Mouse (Mus musculus) ES-Bruce4 (cell line): ENCODE measurements around the gene Abcc3. TPM values are rescaled to one million over a fixed set of nuclear protein-coding genes. Genes with fewer than 3 reads are reported as not detected.

Experiments used
- H3K27ac ChIP-seq: 2 replicates; pipeline ENCODE4 v1.5.1; 2012; ENCODE audit warnings: low read length, inconsistent platforms; ENCODE audit not compliant: insufficient read depth
- H3K27me3 ChIP-seq: 2 replicates; pipeline ENCODE4 v1.6.1; 2012; ENCODE audit warnings: mild to moderate bottlenecking, low read length, inconsistent platforms; ENCODE audit not compliant: control insufficient read depth, poor library complexity, insufficient read depth, severe bottlenecking
- H3K36me3 ChIP-seq: 2 replicates; pipeline ENCODE4 v1.6.1; 2012; ENCODE audit warnings: inconsistent platforms, mild to moderate bottlenecking, low read length, moderate library complexity; ENCODE audit not compliant: control insufficient read depth, poor library complexity, insufficient read depth, severe bottlenecking
- H3K4me1 ChIP-seq: one replicate; pipeline ENCODE4 v1.8.1; 2011; ENCODE audit warnings: low read length; ENCODE audit not compliant: control insufficient read depth, insufficient read depth
- H3K4me3 ChIP-seq: 2 replicates; pipeline ENCODE4 v1.5.1; 2011; ENCODE audit warnings: low read depth, mild to moderate bottlenecking, low read length
- H3K9ac ChIP-seq: 2 replicates; pipeline ENCODE4 v1.6.1; 2012; ENCODE audit warnings: low read depth, mild to moderate bottlenecking, inconsistent platforms; ENCODE audit not compliant: poor library complexity, severe bottlenecking
- H3K9me3 ChIP-seq: replicated peaks from 2 replicates; pipeline ENCODE4 v1.6.1; 2012; ENCODE audit warnings: mild to moderate bottlenecking, low read length, inconsistent platforms; ENCODE audit not compliant: control insufficient read depth, poor library complexity, insufficient read depth, severe bottlenecking
- CTCF ChIP-seq: IDR thresholded peaks from one replicate; pipeline ENCODE4 v1.8.1; 2011; ENCODE audit warnings: low read depth, low read length
- EP300 ChIP-seq: IDR thresholded peaks from 2 replicates; pipeline ENCODE4 v1.6.1; 2011; ENCODE audit warnings: low read depth, low read length; ENCODE audit not compliant: insufficient read depth
- POLR2A ChIP-seq: IDR thresholded peaks from one replicate; pipeline ENCODE4 v1.8.1; 2011; ENCODE audit warnings: low read length; ENCODE audit not compliant: insufficient read depth
- polyA plus RNA-seq: library from polyadenylated mRNA; stranded (reverse); fragments of >200 nt; gene quantifications from 2 replicates; pipeline ENCODE4 v1.2.4, GENCODE M21; 2011; ENCODE audit warnings: low read depth; ENCODE audit not compliant: missing spikeins, insufficient read depth, insufficient read length

Abcc3 gene
- polyA plus RNA-seq, 1 experiment: 0.24 TPM

- no peak for TF ChIP-seq EP300
- TF ChIP-seq CTCF: peak; percentile 42
- Histone ChIP-seq H3K36me3 (no peaks in the 10 kb centered on the region; the same call in 1 of the 2 replicates), H3K9ac (no peak overlapping the region), H3K4me3 (no peak overlapping the region), H3K9me3 (no peaks in the 10 kb centered on the region), H3K4me1 (no peaks in the 10 kb centered on the region), H3K27me3 (no peaks in the 10 kb centered on the region), H3K27ac (no peak overlapping the region)
Observed at GRCm38 (mm10) chr11:94329270-94329891, 63.4 kb downstream of the Abcc3 start.

- Histone ChIP-seq H3K4me1 (no peaks in the 10 kb centered on the region), H3K9me3 (no peaks in the 10 kb centered on the region), H3K27ac (peak overlapping the region; percentile 41), H3K9ac (peak overlapping the region; percentile 96), H3K4me3 (peak overlapping the region; percentile 80), H3K27me3 (no peaks in the 10 kb centered on the region), H3K36me3 (no peaks in the 10 kb centered on the region)
- TF ChIP-seq POLR2A (no peak), EP300 (no peak), CTCF (no peak)
Observed at GRCm38 (mm10) chr11:94328644-94329025, 64.2 kb downstream of the Abcc3 start.

- no peaks in the 10 kb centered on the region for H3K27me3 ChIP-seq
- peak within 1 kb of the TSS; percentile 86 for H3K27ac ChIP-seq
- TF ChIP-seq POLR2A (no peak), EP300 (no peak), CTCF (no peak)
- H3K36me3 ChIP-seq: no peaks in the 10 kb centered on the region
- H3K4me3 ChIP-seq: peak within 1 kb of the TSS; percentile 80
- peak within 1 kb of the TSS; percentile 96 for H3K9ac ChIP-seq
- H3K9me3 ChIP-seq: no peaks in the 10 kb centered on the region
- H3K4me1 ChIP-seq: no peaks in the 10 kb centered on the region
Observed at GRCm38 (mm10) chr11:94327693-94328643, 64.8 kb downstream of the Abcc3 start, which contains the start of gene Ankrd40. Gene Ankrd40, plus strand, starts transcription at chr11:94328001.

GRCm38 (mm10) chr11:94326961-94327411, 65.8 kb downstream of the Abcc3 start:
- no peaks in the 10 kb centered on the region for H3K4me1 ChIP-seq
- H3K27ac ChIP-seq: 0 out of 2 replicates have a peak overlapping the region, but pooled peaks have one; percentile 8
- no peak for TF ChIP-seq CTCF
- TF ChIP-seq EP300: no peak
- no peak for TF ChIP-seq POLR2A
- no peaks in the 10 kb centered on the region for H3K27me3 ChIP-seq
- H3K9me3 ChIP-seq: no peaks in the 10 kb centered on the region
- H3K4me3 ChIP-seq: no peak overlapping the region
- H3K9ac ChIP-seq: peak overlapping the region; percentile 47; the same call in 1 of the 2 replicates
- H3K36me3 ChIP-seq: no peaks in the 10 kb centered on the region

- Histone ChIP-seq H3K36me3 (peaks cover 6% of the 10 kb centered on the region; the same call in 1 of the 2 replicates), H3K4me3 (no peak overlapping the region), H3K4me1 (no peaks in the 10 kb centered on the region), H3K9ac (no peak overlapping the region), H3K27ac (no peak overlapping the region), H3K27me3 (no peaks in the 10 kb centered on the region), H3K9me3 (no peaks in the 10 kb centered on the region)
- no peak for TF ChIP-seq POLR2A
- no peak for TF ChIP-seq CTCF
- TF ChIP-seq EP300: no peak
Observed at GRCm38 (mm10) chr11:94324618-94325017, 68.2 kb downstream of the Abcc3 start.

- Histone ChIP-seq H3K4me3 (no peak overlapping the region), H3K27me3 (no peaks in the 10 kb centered on the region), H3K36me3 (peaks cover 14% of the 10 kb centered on the region), H3K9ac (peak overlapping the region; percentile 100), H3K4me1 (no peaks in the 10 kb centered on the region), H3K27ac (peak overlapping the region; percentile 90), H3K9me3 (no peaks in the 10 kb centered on the region)
- TF ChIP-seq CTCF (no peak), EP300 (no peak), POLR2A (no peak)
Observed at GRCm38 (mm10) chr11:94323271-94323925, 69.4 kb downstream of the Abcc3 start.
